Mouse (Mus musculus): ENCODE data around the gene Kng2. TPM values are rescaled to one million over a fixed set of nuclear protein-coding genes. Genes with fewer than 3 reads are reported as not detected.
"Not testable (repeated sequence)": the region's sequence is repeated elsewhere in the genome, so short reads cannot be mapped to it uniquely, and the experiment has no call there.

The Kng2 gene
- total RNA-seq, 2 experiments from 2014 or later, result not detected

GRCm38 (mm10) chr16:22961073-22961472, 68.2 kb downstream of the Kng2 start:
- DNase-seq (ENCODE audit: low spot score in 2 of 2), result no peak

- no peak for DNase-seq (ENCODE audit: low spot score in 2 of 2)
These were observed 73.2 kb downstream of the Kng2 start for GRCm38 (mm10) chr16:22956085-22956439.

GRCm38 (mm10) chr16:22955397-22956084, 73.7 kb downstream of the Kng2 start:
- DNase-seq (ENCODE audit: low spot score in 2 of 2), result no peak

GRCm38 (mm10) chr16:22953069-22953468, 76.2 kb downstream of the Kng2 start:
- no peak for DNase-seq (ENCODE audit: low spot score in 2 of 2)

- no peak for DNase-seq (ENCODE audit: low spot score in 2 of 2)
These were observed 78.4 kb downstream of the Kng2 start, which contains the start of gene Hrg for GRCm38 (mm10) chr16:22950840-22951395. Gene Hrg (plus strand): TSS chr16:22951072.

DNA sequence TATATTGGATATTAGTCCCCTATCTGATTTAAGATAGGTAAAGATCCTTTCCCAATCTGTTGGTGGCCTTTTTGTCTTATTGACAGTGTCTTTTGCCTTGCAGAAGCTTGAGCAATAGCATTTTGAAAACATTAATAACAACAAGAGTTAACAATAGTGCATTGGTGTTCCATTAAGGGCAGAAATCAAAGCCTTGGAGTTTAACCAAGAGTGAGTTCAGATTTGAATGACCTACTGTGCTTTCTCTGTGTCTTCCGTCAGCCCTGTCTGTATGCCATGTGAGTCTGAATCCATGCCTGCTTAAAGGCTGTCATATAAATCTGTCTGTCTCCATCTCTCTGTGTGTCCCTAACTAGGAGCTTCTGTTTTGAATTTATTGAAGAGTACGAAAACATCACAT, 81.9 kb downstream of the Kng2 start:
- DNase-seq (ENCODE audit: low spot score in 2 of 2), result no peak

DNA sequence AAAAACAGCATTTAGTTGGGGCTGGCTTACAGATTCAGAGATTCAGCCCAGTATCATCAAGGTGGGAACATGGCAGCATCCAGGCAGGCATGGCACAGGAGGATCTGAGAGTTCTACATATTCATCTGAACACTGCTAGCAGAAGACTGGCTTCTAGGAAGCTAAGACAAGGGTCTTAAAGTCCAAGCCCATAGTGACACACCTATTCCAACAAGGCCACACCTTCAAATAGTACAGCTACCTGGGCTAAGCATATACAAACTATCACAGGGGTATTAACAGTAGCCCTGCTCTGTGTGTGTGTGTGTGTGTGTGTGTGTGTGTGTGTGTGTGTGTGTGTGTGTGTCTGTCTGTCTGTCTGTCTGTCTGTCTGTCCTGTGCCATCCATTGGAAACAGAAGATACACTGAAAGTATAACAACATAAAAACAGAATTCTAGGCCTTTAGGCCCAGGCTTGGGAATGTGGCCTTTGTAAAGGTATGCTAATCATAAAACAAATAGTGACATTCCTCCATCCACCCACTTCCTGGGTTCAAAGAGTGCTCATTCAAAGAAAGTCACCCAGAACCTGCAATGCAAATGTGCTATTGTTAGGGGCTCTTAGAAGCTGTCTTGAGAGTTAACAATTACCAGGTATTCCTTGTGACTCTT, 87.3 kb downstream of the Kng2 start:
- not testable (repeated sequence) for DNase-seq (ENCODE audit: low spot score in 2 of 2)

- no peak for DNase-seq (ENCODE audit: low spot score in 2 of 2)
These were observed 90.1 kb downstream of the Kng2 start for GRCm38 (mm10) chr16:22939120-22939695.

DNA sequence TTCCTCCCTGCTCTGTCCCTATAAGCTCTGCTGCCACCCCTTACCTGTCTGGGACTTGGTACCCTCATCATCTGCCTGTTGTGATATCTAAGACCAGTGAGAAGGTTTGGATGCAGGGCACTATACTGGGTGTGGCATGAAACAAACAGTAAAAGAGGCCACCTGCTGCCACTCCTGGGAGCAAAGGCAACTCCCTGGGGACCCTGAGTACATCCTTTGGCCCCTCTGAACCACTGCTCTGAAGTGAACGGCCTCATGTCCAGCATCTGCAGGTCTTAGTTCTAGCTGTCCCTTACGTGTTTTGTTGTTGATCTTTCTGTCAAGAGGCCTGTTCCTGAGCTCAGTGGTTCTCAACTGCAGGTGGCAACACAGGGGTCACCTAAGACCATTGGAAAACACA, 90.7 kb downstream of the Kng2 start:
- no peak for DNase-seq (ENCODE audit: low spot score in 2 of 2)

GRCm38 (mm10) chr16:22937631-22938030, 91.7 kb downstream of the Kng2 start:
- no peak for DNase-seq (ENCODE audit: low spot score in 2 of 2)

Other genes with a start within 250 kb of the Kng2 start
- gene Crygs, start 217.9 kb downstream of the Kng2 start, total RNA-seq (2021), result not detected
- gene Tbccd1, start 171.8 kb downstream of the Kng2 start, total RNA-seq (2021), result 10 to 100 TPM; 15.0 to 16.4 TPM
- gene Dnajb11, start 171.6 kb downstream of the Kng2 start, total RNA-seq (2021), result 10 to 100 TPM; 67.0 to 69.8 TPM
- not detected for gene Ahsg, start 138.2 kb downstream of the Kng2 start, total RNA-seq (2021)
- gene Fetub, start 111.1 kb downstream of the Kng2 start, total RNA-seq (2021), result under 1 TPM; 0.22 to 0.30 TPM
- not detected for gene Hrg, start 78.4 kb downstream of the Kng2 start, total RNA-seq (2021)
- not detected for gene Kng1, start 28.4 kb upstream of the Kng2 start, total RNA-seq (2021)
- gene Eif4a2, start 78.0 kb upstream of the Kng2 start, total RNA-seq (2021), result 100 to 1,000 TPM; 905 to 926 TPM
- gene Rfc4, start 98.3 kb upstream of the Kng2 start, total RNA-seq (2021), result 1 to 10 TPM; 2.5 to 3.9 TPM
- not detected for gene Adipoq, start 117.1 kb upstream of the Kng2 start, total RNA-seq (2021)
- gene St6gal1, start 195.3 kb upstream of the Kng2 start, total RNA-seq (2021), result 10 to 100 TPM; 15.9 to 16.3 TPM

Measured in layer of hippocampus, adult 18-20 months (tissue).